Mouse (Mus musculus): ENCODE data around the gene Mycbpap. TPM values are rescaled to one million over a fixed set of nuclear protein-coding genes. Genes with fewer than 3 reads are reported as not detected.
A peak's percentile ranks its signal among the peaks of the same experiment; 100 is the strongest.

Gene Mycbpap
- total RNA-seq, 2 experiments from 2014 or later, result not detected

GRCm38 (mm10) chr11:94533171-94533570 is 11.6 kb upstream of the Mycbpap start:
- DNase-seq (ENCODE audit: low spot score), result no peak

DNA sequence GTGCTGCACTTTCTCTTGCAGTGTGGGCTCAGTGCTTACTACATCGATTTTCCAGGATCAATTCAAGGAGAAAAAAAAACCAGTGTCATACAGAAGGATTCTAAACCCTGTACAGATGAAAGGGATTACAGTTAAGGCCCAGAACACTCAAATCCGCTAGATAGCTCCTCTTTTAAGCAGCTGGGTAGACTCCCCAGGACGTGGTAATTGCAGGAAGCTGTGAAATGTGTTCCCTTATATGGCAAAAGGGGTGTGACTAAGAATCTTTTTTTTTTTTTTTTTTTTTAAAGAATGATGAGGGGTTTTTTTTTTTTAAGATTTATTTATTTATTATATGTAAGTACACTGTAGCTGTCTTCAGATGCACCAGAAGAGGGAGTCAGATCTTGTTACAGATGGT is 7.3 kb upstream of the Mycbpap start:
- DNase-seq (ENCODE audit: low spot score), result no peak

DNA sequence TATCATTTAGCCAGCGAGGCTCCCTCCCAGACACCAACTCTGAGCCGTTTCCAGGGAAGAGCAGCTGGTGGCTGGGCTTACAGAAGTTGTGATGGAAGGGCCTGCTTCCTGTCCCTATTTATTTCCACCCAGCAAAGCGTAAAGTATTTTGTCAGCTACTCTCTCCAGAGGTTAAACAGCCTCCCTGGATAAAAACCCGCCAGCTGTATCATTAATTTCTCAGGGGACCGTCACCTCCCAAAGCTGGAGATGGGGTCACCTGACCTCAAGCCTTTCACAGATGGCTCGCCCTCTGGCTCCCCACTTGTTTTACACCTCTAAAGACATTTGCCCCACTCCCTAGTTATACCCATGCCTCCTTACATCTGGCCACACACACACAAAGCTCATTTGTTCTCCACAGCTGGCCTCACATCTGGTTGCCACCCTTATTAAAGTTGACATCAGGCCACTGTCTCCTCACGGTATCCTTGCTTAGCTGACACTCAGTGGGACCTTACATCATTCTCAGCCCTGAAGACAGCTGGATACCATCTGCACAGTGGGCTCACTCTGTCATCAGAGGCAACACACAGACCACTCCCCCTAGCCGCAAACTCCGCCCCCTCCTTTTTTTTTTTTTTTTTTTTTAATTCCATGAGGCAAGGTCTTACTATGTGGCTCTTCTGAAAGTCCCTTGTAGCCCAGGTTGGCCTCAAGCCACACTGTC is 4.8 kb upstream of the Mycbpap start:
- no peak for DNase-seq (ENCODE audit: low spot score)

GRCm38 (mm10) chr11:94513452-94513851 is 8.1 kb downstream of the Mycbpap start:
- DNase-seq (ENCODE audit: low spot score), result no peak

DNA sequence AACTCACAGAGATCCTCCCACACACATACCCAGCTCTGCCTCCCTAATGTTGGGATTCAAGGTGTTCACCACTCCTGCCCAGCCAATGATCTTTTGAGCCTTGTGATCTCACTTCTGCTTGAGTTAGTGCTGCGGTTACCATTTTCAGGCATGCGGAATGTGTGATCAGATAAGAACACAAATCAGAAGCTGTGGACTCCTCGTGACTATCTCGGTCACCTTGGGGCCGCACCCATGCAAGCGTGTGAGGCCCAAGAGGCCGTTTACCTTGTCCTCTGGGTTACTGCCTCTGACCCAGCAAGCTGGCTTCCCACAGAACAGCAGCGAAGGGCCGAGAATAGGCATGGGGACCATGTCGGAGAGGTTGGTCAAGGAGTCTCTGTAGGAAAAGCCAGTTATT is 12.6 kb downstream of the Mycbpap start:
- no peak for DNase-seq (ENCODE audit: low spot score)

GRCm38 (mm10) chr11:94501482-94501881 is 20.1 kb downstream of the Mycbpap start:
- DNase-seq (ENCODE audit: low spot score), result no peak

DNA sequence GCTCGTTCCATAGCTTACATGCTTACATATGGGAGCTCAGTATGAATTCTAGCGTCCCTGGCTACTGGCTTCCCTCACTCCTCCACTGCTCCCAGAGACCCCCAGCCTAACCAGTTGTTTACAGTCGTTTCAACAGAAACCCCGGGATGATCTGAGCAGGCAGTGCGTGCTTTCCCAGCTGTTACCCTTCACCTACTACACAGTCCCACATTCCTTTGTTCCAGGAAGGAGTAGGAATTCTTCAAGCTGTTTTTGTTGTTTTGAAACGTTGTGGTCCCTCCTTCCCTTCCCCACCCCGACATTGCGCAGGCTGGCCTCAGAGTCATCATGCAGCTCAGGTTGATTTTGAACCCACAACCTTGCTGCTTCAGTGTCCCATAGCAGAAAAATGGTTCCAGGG is 21.2 kb downstream of the Mycbpap start:
- DNase-seq (ENCODE audit: low spot score), result no peak

DNA sequence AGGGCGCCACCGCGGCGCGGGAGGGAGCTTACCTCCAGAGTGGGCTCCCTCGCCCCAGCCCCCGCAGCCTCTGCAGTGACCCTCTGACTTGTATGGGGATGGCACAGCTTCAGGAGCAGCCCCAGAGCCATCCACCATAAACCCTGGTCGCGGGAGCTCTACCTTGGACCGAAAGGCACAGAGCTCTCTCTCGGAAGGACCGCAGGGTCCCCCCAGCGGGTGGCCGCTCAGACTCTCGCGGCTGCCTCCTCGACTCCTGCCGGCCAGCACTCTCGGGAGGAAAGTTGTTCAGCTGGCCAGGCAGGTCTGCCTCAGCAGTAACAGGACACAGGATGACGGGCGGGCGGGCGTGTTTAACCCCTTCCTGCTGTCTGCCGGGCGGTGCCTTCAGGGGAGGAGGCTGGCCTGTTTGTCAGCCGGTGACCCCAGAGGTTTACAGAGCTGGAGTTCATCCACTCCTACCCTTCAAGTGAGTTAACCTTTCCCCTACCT is 21.8 kb downstream of the Mycbpap start, which contains the start of gene Epn3:
Epn3 (minus strand) TSS at position 314 of the 492 bp plus-strand sequence.
- DNase-seq (ENCODE audit: low spot score), result no peak

DNA sequence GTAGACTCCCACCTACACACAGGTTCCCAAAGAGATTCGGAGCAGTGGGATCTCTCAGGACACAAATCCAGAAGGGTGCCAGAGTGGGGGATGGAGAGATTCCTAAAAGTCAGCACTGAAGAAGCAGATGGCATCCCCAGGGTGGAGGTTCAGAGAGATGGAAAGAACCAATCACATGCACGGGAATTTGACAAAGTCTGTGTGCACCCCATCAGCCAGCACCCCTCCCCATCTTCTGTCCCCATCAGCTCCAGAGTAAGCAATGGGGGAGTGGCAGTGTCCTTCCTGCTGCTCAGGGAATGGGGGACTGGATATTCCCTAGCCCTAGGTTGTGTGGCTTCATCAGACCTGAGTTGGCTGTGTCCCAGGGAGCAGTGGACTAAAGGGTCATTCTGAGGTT is 22.5 kb downstream of the Mycbpap start:
- no peak for DNase-seq (ENCODE audit: low spot score)

GRCm38 (mm10) chr11:94498093-94498996 is 23.2 kb downstream of the Mycbpap start:
- no peak for DNase-seq (ENCODE audit: low spot score)

- no peak for DNase-seq (ENCODE audit: low spot score)
These were observed 26.1 kb downstream of the Mycbpap start for GRCm38 (mm10) chr11:94495415-94495814.

GRCm38 (mm10) chr11:94491749-94492099 is 29.8 kb downstream of the Mycbpap start:
- no peak for DNase-seq (ENCODE audit: low spot score)

GRCm38 (mm10) chr11:94491035-94491748 is 30.4 kb downstream of the Mycbpap start:
- DNase-seq (ENCODE audit: low spot score), result no peak

DNA sequence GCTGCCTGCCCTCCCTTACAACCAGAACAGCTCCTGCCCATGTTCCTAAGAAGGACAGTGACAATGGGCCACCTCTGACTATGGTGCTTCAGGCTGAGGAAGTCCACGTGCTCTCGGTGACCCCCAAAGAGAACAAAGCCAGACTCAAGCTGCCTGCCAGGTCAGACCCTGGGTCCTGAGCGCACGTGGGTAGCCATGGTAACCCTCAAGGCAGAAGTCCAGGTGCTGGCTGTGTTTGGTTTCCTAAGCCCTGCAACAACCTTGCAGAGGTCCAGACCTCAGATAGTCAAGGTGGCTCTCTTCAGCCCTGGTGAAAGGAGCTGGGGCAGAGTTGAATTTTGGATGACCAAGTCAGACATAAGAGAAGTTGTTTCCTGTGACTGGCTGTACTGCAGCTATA is 31.8 kb downstream of the Mycbpap start:
- DNase-seq (ENCODE audit: low spot score), result no peak

- DNase-seq (ENCODE audit: low spot score), result no peak
These were observed 32.6 kb downstream of the Mycbpap start for GRCm38 (mm10) chr11:94488767-94489533.

DNA sequence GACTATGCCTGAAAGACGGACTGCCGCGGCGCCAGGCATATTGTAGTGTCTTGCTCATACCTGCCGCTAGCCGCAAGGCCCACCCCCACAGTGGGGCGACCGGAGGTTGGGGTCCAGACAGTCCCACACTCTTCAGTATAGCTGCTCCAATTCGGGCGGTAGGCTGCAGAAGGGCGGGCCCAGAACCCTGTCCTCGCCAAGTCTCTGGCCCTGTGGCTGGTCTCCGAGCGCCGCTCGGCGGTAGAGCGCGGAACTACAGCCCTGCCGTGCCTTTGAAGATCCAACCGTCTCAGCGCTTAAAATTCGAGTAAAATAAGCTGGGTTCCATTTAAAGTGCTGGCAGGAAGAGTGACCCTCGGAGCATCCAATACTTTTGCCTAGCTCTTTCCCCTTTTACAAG is 35.5 kb downstream of the Mycbpap start, which contains the start of gene Spata20:
Spata20 (minus strand) TSS at position 179 of the 400 bp plus-strand sequence.
- peak; percentile 76 for DNase-seq (ENCODE audit: low spot score)

DNA sequence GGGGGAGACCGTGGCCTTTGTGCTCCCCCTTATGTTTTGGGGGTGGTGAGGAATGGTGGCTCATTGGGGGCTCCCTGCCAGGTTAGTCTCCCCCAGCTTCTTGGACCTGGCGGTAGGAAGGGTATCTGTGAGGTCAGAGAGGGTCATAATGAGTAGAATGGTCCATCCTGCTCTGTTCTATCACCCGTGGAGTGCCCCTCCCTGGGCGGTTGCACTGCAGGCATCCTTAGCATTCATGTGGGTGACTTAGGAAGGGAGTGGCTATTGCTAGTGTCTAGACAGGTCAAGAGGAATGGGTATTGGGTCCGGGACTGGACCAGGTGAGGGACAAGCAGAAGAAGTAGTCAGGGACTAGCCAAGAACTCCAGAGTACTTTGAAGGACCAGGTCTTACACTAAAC is 36.3 kb downstream of the Mycbpap start:
- no peak for DNase-seq (ENCODE audit: low spot score)

DNA sequence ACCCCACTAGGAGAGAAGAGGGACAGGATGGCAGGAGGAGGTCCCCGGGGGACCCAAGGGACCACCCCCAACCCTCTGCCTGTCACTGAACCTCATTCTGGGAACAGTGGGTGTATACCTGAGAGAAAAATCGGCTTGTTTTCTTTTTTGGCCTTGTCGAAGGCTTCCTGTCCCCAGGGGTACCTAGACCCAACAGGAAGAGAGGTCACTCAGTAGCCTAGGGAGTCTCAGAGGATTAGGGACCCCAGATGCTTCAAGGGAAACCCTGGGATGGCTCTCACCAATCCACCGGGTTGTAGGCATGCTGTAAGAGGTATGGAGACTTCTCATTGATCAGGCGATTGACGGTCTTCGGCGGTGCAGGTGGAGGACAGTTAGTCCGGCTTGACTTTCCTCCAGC is 36.9 kb downstream of the Mycbpap start:
- no peak for DNase-seq (ENCODE audit: low spot score)

DNA sequence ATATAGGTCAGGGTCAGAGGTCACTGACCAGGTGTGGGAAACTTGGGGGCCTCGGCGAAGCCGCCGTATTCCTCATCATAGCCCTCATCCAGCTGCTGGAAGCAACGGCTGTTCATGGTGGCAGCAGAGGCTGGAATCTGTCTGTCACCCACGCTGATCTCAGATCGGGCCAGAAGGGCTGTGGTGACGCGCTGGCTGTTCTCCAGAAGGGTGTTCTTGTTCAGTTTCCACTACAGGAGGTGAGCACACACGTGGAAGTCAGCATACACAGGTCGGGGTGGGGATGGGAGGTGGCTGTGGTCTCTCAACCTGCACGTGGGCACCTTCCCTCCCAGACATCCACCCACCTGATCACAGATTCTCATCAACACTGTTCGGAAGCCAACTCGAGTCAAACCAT is 37.6 kb downstream of the Mycbpap start:
- no peak for DNase-seq (ENCODE audit: low spot score)

DNA sequence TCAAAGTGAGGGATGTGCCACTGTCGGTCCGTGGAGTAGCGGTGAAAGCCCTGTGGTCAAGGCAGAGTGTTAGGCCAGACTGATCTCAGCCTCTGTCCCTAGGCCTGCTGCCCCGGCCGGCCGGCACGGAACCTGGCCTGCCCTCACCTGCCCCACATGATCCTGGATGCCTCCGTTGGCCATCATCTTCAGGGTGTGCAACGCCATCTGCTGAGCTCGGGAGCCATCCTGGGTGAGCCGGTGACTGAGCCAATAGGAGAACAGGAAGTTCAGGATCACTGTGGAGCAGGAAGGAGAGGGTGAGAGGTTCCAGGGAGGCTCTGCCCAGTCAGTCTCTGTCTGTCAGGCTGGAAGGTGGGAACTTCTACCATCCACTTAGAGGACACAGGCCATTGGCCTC is 38.1 kb downstream of the Mycbpap start:
- DNase-seq (ENCODE audit: low spot score), result no peak

GRCm38 (mm10) chr11:94482738-94483137 is 38.8 kb downstream of the Mycbpap start:
- DNase-seq (ENCODE audit: low spot score), result no peak

Measured in gastrocnemius, adult 18-20 months (tissue).